Mouse (Mus musculus): ENCODE measurements around the gene Itpr1.

Itpr1 gene

DNA sequence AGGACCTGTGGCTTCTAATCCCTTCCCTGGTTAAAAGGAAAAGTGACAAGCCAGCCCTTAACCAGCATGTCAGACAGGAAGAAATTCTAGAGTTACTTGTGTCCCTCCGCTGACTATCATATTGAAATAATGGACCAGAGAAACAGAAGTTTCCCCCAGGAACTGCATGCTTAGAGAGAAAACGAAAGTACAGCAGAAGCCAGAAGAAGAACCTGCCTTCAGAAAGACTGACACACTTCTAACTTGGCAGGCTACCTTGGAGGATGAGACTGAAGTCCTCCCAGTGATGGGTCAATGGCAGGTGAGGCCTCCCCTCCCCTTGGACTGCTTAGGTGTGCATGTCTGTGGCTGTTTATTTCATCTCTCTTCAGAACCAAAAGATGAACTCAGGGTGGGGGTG, 386.4 kb downstream of the Itpr1 start:
- DNase-seq (ENCODE audit: low spot score): no peak

All from ovary, adult 18-20 months (tissue).